Mouse (Mus musculus) liver, adult 2 months (tissue): ENCODE measurements around the gene Ttc38.

Source experiments
- CTCF ChIP-seq: fragments of 200-500 bp; IDR thresholded peaks from 2 replicates; pipeline ENCODE4 v1.5.1; 2011; ENCODE audit warnings: low read depth, low read length, control low read depth
- POLR2A ChIP-seq: fragments of 200-500 bp; IDR thresholded peaks from 2 replicates; pipeline ENCODE4 v1.6.1; 2011; ENCODE audit warnings: low read length, control low read depth; ENCODE audit not compliant: insufficient read depth; ENCODE audit errors: extremely low read depth

DNA sequence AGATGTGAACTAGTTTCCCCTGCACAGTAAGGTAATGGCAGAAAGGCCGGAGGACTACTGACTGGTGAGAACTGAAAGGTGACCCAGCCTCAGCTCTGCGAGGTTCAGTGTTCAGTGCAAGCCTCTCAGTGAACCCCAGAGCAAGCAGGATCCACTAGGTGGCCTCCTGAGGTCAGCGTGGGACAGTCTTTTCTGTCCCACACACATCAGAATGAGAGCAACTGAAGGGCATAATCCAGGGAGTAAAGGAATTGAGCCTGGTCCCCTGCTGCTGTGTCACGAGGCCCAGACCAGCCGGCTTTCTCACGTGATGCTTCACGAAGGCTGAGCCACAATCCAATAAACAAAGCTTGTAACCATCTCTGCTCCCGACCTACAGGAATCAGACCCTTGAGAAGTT is 23.7 kb upstream of the Ttc38 start:
- TF ChIP-seq CTCF (peak; percentile 50; the same call in 1 of the 2 replicates), POLR2A (no peak)
